Mouse (Mus musculus) stomach, embryonic 14.5 days (tissue): ENCODE measurements at regions not wholly inside any gene's neighbourhood (a gene's known extent, or its start where the extent isn't known, plus 50 kb on each side); places are given as distances from the start of the nearest gene placed in this dataset.

Source experiments
- ATAC-seq: fragments of 200-750 bp; cut with Nextera tagmentation; 2 replicates; pipeline ENCODE4 v1.8.0; 2017; ENCODE audit warnings: low read depth, moderate TSS enrichment; ENCODE audit not compliant: insufficient number of reproducible peaks, insufficient read depth, low FRiP score
- H3K27ac ChIP-seq: fragments of 300-500 bp; sonication (generic); 2 replicates; pipeline ENCODE4 v1.5.1; 2014; ENCODE audit warnings: mild to moderate bottlenecking, low read length, moderate library complexity, mixed read lengths
- H3K27me3 ChIP-seq: fragments of 300-500 bp; sonication (generic); 2 replicates; pipeline ENCODE4 v1.6.1; 2014; ENCODE audit warnings: low read length, control low read depth, mixed read lengths; ENCODE audit not compliant: control insufficient read depth, insufficient read depth
- H3K36me3 ChIP-seq: fragments of 300-500 bp; sonication (generic); 2 replicates; pipeline ENCODE4 v1.6.1; 2014; ENCODE audit warnings: mild to moderate bottlenecking, control low read depth, low read length, moderate library complexity, mixed read lengths; ENCODE audit not compliant: control insufficient read depth, insufficient read depth
- H3K4me1 ChIP-seq: fragments of 300-500 bp; sonication (generic); 2 replicates; pipeline ENCODE4 v1.6.1; 2014; ENCODE audit warnings: low read length, control low read depth, mixed read lengths; ENCODE audit not compliant: control insufficient read depth, insufficient read depth
- H3K4me2 ChIP-seq: fragments of 300-500 bp; sonication (generic); replicated peaks from 2 replicates; pipeline ENCODE4 v1.6.1; 2014; ENCODE audit warnings: low read depth, low read length, control low read depth
- H3K4me3 ChIP-seq: fragments of 300-500 bp; sonication (generic); 2 replicates; pipeline ENCODE4 v1.5.1; 2014; ENCODE audit warnings: low read depth, low read length, control low read depth
- H3K9ac ChIP-seq: fragments of 300-500 bp; sonication (generic); replicated peaks from 2 replicates; pipeline ENCODE4 v1.6.1; 2014; ENCODE audit warnings: low read depth, mild to moderate bottlenecking, control low read depth, low read length, moderate library complexity, mixed read lengths
- H3K9me3 ChIP-seq: fragments of 300-500 bp; sonication (generic); 2 replicates; pipeline ENCODE4 v1.6.1; 2016; ENCODE audit warnings: low read depth, low read length, control low read depth; ENCODE audit not compliant: control insufficient read depth
- WGBS: fragments of 180-500 bp; shearing (Covaris S2); extraction: QIAGEN DNeasy Blood & Tissue Kit; methylation state at CpG from one replicate; pipeline ENCODE4 v1.1.7; 2014; 5-methylcytosine and 5-hydroxymethylcytosine counted together

- no peaks in the 10 kb centered on the region for H3K36me3 ChIP-seq
- H3K4me1 ChIP-seq, result peaks cover 10% of the 10 kb centered on the region
- no peaks in the 10 kb centered on the region for H3K27me3 ChIP-seq
- 94% methylated on average over 3 of the region's 3 CpGs for WGBS
- no peak overlapping the region for H3K9ac ChIP-seq
- no peak overlapping the region for H3K4me2 ChIP-seq
- H3K27ac ChIP-seq, result no peak overlapping the region
- no peaks in the 10 kb centered on the region for H3K9me3 ChIP-seq
- no peak overlapping the region for H3K4me3 ChIP-seq
- ATAC-seq, result peak; percentile 25; the same call in 1 of the 2 replicates
Measured at GRCm38 (mm10) chr5:111630313-111630844, 103.3 kb upstream of the Gm26897 start.

GRCm38 (mm10) chr5:111631572-111632161 lies 102.1 kb upstream of the Gm26897 start:
- Histone ChIP-seq H3K9me3 (no peaks in the 10 kb centered on the region), H3K4me1 (peaks cover 10% of the 10 kb centered on the region), H3K27me3 (no peaks in the 10 kb centered on the region), H3K36me3 (no peaks in the 10 kb centered on the region), H3K4me3 (no peak overlapping the region), H3K9ac (no peak overlapping the region), H3K27ac (peak overlapping the region; percentile 95), H3K4me2 (peak overlapping the region; percentile 17)
- ATAC-seq, result peak; percentile 48; the same call in 1 of the 2 replicates
- 8% methylated on average over 18 of the region's 18 CpGs for WGBS

- Histone ChIP-seq H3K4me2 (no peak overlapping the region), H3K9me3 (no peaks in the 10 kb centered on the region), H3K4me1 (peaks cover 21% of the 10 kb centered on the region), H3K4me3 (no peak overlapping the region), H3K27ac (no peak overlapping the region), H3K36me3 (no peaks in the 10 kb centered on the region), H3K27me3 (no peaks in the 10 kb centered on the region), H3K9ac (no peak overlapping the region)
- 72% methylated on average over 5 of the region's 5 CpGs for WGBS
- ATAC-seq, result no peak
Measured at GRCm38 (mm10) chr5:111635092-111635491, 98.6 kb upstream of the Gm26897 start.

GRCm38 (mm10) chr5:111636969-111637368 lies 96.8 kb upstream of the Gm26897 start:
- no peak overlapping the region for H3K4me3 ChIP-seq
- H3K27ac ChIP-seq, result no peak overlapping the region
- H3K4me1 ChIP-seq, result peaks cover 17% of the 10 kb centered on the region; the same call in 1 of the 2 replicates
- no peaks in the 10 kb centered on the region for H3K27me3 ChIP-seq
- H3K4me2 ChIP-seq, result no peak overlapping the region
- H3K9ac ChIP-seq, result no peak overlapping the region
- no peaks in the 10 kb centered on the region for H3K36me3 ChIP-seq
- no peak for ATAC-seq
- no peaks in the 10 kb centered on the region for H3K9me3 ChIP-seq
- 48% methylated on average over 4 of the region's 4 CpGs for WGBS

GRCm38 (mm10) chr5:111638306-111638705 lies 95.4 kb upstream of the Gm26897 start:
- no peak overlapping the region for H3K4me3 ChIP-seq
- H3K27ac ChIP-seq, result no peak overlapping the region
- H3K4me2 ChIP-seq, result no peak overlapping the region
- no peaks in the 10 kb centered on the region for H3K27me3 ChIP-seq
- H3K9me3 ChIP-seq, result no peaks in the 10 kb centered on the region
- H3K36me3 ChIP-seq, result no peaks in the 10 kb centered on the region
- 0 out of 2 replicates have a peak, but pooled peaks have one; percentile 5 for ATAC-seq
- H3K9ac ChIP-seq, result no peak overlapping the region
- WGBS, result 71% methylated on average over 7 of the region's 7 CpGs
- peaks cover 17% of the 10 kb centered on the region; the same call in 1 of the 2 replicates for H3K4me1 ChIP-seq

- WGBS, result 4% methylated on average over 28 of the region's 29 CpGs
- peak overlapping the region; percentile 37 for H3K4me2 ChIP-seq
- H3K4me3 ChIP-seq, result 0 out of 2 replicates have a peak overlapping the region, but pooled peaks have one; percentile 10
- no peaks in the 10 kb centered on the region for H3K9me3 ChIP-seq
- no peaks in the 10 kb centered on the region for H3K36me3 ChIP-seq
- no peaks in the 10 kb centered on the region for H3K27me3 ChIP-seq
- H3K27ac ChIP-seq, result peak overlapping the region; percentile 10; the same call in 1 of the 2 replicates
- H3K4me1 ChIP-seq, result peaks cover 17% of the 10 kb centered on the region; the same call in 1 of the 2 replicates
- ATAC-seq, result no peak; the same call in 1 of the 2 replicates
- no peak overlapping the region for H3K9ac ChIP-seq
Measured at GRCm38 (mm10) chr5:111639476-111640287, 94.0 kb upstream of the Gm26897 start.

- H3K36me3 ChIP-seq, result no peaks in the 10 kb centered on the region
- 45% methylated on average over 7 of the region's 7 CpGs for WGBS
Measured at GRCm38 (mm10) chr5:111640976-111641375, 92.7 kb upstream of the Gm26897 start.

GRCm38 (mm10) chr5:111641685-111642084 lies 92.0 kb upstream of the Gm26897 start:
- H3K27ac ChIP-seq, result no peak overlapping the region
- no peaks in the 10 kb centered on the region for H3K9me3 ChIP-seq
- H3K4me1 ChIP-seq, result peaks cover 17% of the 10 kb centered on the region; the same call in 1 of the 2 replicates
- no peak overlapping the region for H3K4me2 ChIP-seq
- H3K36me3 ChIP-seq, result no peaks in the 10 kb centered on the region
- ATAC-seq, result no peak
- no peaks in the 10 kb centered on the region for H3K27me3 ChIP-seq
- H3K9ac ChIP-seq, result no peak overlapping the region
- no peak overlapping the region for H3K4me3 ChIP-seq
- 85% methylated on average over 4 of the region's 4 CpGs for WGBS

More at GRCm38 (mm10) chr5:111640976-111641375, 92.7 kb upstream of the Gm26897 start:
- Histone ChIP-seq H3K27ac (no peak overlapping the region), H3K27me3 (no peaks in the 10 kb centered on the region), H3K9me3 (no peaks in the 10 kb centered on the region), H3K4me3 (no peak overlapping the region), H3K4me2 (no peak overlapping the region), H3K9ac (no peak overlapping the region), H3K4me1 (peaks cover 17% of the 10 kb centered on the region; the same call in 1 of the 2 replicates)
- ATAC-seq, result no peak
